Mouse (Mus musculus) limb, embryonic 11.5 days (tissue): ENCODE results near the gene Pacrg. TPM values are rescaled to one million over a fixed set of nuclear protein-coding genes. Genes with fewer than 3 reads are reported as not detected.

Source experiments
- ATAC-seq: fragments of 200-750 bp; cut with Nextera tagmentation; 2 replicates; pipeline ENCODE4 v1.8.0; 2017; ENCODE audit warnings: low read depth; ENCODE audit not compliant: insufficient number of reproducible peaks, low FRiP score, low TSS enrichment
- DNase-seq: peaks from one replicate; pipeline ENCODE4 v3.0.0-alpha.2; 2015; ENCODE audit warnings: low spot score
- H3K27ac ChIP-seq: fragments of 300-500 bp; sonication (generic); replicated peaks from 2 replicates; pipeline ENCODE4 v1.5.1; 2014; ENCODE audit warnings: low read depth, mild to moderate bottlenecking, low read length
- H3K27me3 ChIP-seq: fragments of 300-500 bp; sonication (generic); 2 replicates; pipeline ENCODE4 v1.6.1; 2014; ENCODE audit warnings: mild to moderate bottlenecking, low read length, mixed read lengths; ENCODE audit not compliant: control insufficient read depth, insufficient read depth
- H3K36me3 ChIP-seq: fragments of 300-500 bp; sonication (generic); 2 replicates; pipeline ENCODE4 v1.6.1; 2014; ENCODE audit warnings: mild to moderate bottlenecking, low read length, moderate library complexity, mixed read lengths; ENCODE audit not compliant: control insufficient read depth, insufficient read depth
- H3K4me1 ChIP-seq: fragments of 300-500 bp; sonication (generic); 2 replicates; pipeline ENCODE4 v1.6.1; 2014; ENCODE audit warnings: low read length, mixed read lengths; ENCODE audit not compliant: control insufficient read depth, insufficient read depth
- H3K4me2 ChIP-seq: fragments of 300-500 bp; sonication (generic); 2 replicates; pipeline ENCODE4 v1.6.1; 2014; ENCODE audit warnings: low read depth, mild to moderate bottlenecking, moderate library complexity; ENCODE audit not compliant: severe bottlenecking
- H3K4me3 ChIP-seq: fragments of 300-500 bp; sonication (generic); 2 replicates; pipeline ENCODE4 v1.5.1; 2014; ENCODE audit warnings: low read depth, low read length
- H3K9ac ChIP-seq: fragments of 300-500 bp; sonication (generic); 2 replicates; pipeline ENCODE4 v1.6.1; 2014; ENCODE audit warnings: mild to moderate bottlenecking, low read length
- H3K9me3 ChIP-seq: fragments of 300-500 bp; sonication (generic); 2 replicates; pipeline ENCODE4 v1.6.1; 2016; ENCODE audit warnings: low read length; ENCODE audit not compliant: control insufficient read depth
- WGBS: fragments of 180-500 bp; shearing (Covaris S2); extraction: QIAGEN DNeasy Blood & Tissue Kit; methylation state at CpG from one replicate; pipeline ENCODE4 v1.1.7; 2014; 5-methylcytosine and 5-hydroxymethylcytosine counted together
- polyA plus RNA-seq: library from polyadenylated mRNA; unstranded; fragments of >200 nt; fragmentation: Nextera tagmentation; extraction: Ambion mirVana; gene quantifications from 2 replicates; pipeline ENCODE4 v1.2.1, GENCODE M21; 2014

The Pacrg gene
- polyA plus RNA-seq, 1 experiment from 2014 or later: 1.3 TPM

DNA sequence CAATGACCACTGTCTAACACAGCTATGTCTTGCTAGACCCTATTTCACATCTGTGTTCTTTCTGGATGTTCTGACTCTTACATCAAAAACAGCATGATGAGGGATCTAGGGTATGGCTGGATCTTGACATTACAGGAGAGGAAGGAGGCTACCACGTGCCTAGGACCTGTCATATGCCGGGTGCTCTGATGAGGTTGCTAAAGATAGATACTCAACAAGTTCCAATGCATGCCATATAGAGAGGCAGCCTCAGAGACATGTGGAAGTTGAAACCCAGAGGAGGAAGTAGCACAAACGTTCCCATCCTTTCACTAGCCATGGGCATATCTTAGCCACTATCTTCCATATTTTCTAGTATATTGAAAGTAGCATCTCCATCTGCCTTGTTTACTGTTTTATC lies 115.3 kb downstream of the Pacrg start:
- H3K4me2 ChIP-seq: no peak overlapping the region
- H3K9me3 ChIP-seq: no peaks in the 10 kb centered on the region
- DNase-seq: no peak
- H3K27me3 ChIP-seq: no peaks in the 10 kb centered on the region
- no peak overlapping the region for H3K4me3 ChIP-seq
- H3K4me1 ChIP-seq: no peaks in the 10 kb centered on the region
- H3K9ac ChIP-seq: no peak overlapping the region
- H3K36me3 ChIP-seq: no peaks in the 10 kb centered on the region
- no peak overlapping the region for H3K27ac ChIP-seq
- WGBS: 81% methylated on average over 3 of the region's 3 CpGs
- ATAC-seq: no peak

DNA sequence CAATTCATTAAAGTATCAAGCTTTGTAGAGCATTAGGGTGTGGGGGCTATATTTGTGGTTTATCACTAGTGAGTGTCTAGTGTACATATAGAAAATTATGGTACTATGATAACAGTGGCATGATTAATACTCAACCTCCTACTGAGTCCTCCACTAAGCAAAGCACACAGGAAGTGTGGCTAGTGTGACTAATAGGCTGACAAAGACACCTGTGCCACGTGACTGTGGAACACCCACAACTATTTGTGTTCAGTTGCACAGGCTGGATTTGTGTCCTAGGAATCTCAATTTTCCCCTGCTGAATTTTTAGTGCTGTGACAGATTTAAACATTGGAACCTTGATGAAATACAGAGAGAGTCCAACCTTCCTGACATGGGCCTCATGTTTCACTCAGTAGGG lies 118.5 kb downstream of the Pacrg start:
- no peak for DNase-seq
- Histone ChIP-seq H3K4me2 (no peak overlapping the region), H3K9ac (no peak overlapping the region), H3K4me1 (no peaks in the 10 kb centered on the region), H3K27ac (no peak overlapping the region), H3K27me3 (no peaks in the 10 kb centered on the region), H3K9me3 (no peaks in the 10 kb centered on the region), H3K4me3 (no peak overlapping the region), H3K36me3 (no peaks in the 10 kb centered on the region)
- 52% methylated on average over 1 of the region's 1 CpGs for WGBS
- no peak for ATAC-seq

DNA sequence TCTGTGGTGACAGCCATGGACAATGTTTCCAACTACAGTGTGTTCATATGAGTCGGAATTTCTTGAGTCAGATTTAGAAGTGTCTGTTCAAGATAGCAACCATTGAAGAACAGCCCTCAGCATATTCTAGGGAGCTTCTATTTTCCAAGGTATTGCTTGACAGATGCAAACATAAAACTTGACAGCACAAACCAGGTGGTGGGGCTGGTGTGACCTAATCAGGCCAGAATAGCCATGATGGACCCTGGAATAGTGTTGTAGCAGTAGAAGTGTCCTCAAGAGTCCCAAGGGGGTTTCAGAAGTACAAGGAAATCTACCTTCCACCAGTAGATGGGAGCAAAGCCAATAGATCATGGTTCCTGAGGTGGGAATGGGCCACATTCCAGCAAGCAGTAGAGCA lies 123.0 kb downstream of the Pacrg start:
- Histone ChIP-seq H3K36me3 (no peaks in the 10 kb centered on the region), H3K4me2 (no peak overlapping the region), H3K9ac (no peak overlapping the region), H3K9me3 (no peaks in the 10 kb centered on the region), H3K4me1 (no peaks in the 10 kb centered on the region), H3K27ac (no peak overlapping the region), H3K27me3 (no peaks in the 10 kb centered on the region), H3K4me3 (no peak overlapping the region)
- ATAC-seq (no peak), DNase-seq (no peak)
- 90% methylated on average over 1 of the region's 1 CpGs for WGBS

DNA sequence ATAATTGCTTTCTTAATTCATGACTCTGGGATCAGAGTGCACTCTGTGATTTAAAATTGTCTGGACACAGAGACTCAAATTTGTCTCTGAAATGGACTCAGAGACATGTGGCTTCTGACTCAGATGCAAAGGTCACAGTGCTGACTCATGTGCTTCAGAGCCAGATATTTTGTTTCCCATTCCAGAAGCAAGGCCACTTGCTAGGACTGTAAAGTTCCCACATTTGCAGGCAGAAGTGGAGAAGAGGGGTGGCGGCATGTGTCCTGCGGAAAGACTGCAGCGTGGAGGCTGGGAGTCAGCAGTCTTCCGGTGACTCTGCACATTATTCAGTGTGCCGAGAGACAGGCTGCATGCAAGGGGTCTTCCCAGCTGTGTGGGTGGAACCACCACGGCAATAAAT lies 137.3 kb downstream of the Pacrg start:
- Histone ChIP-seq H3K27ac (no peak overlapping the region), H3K4me3 (no peak overlapping the region), H3K4me1 (no peaks in the 10 kb centered on the region), H3K4me2 (no peak overlapping the region), H3K36me3 (no peaks in the 10 kb centered on the region), H3K27me3 (no peaks in the 10 kb centered on the region), H3K9me3 (no peaks in the 10 kb centered on the region), H3K9ac (no peak overlapping the region)
- no peak for DNase-seq
- WGBS: 61% methylated on average over 6 of the region's 6 CpGs
- ATAC-seq: no peak

DNA sequence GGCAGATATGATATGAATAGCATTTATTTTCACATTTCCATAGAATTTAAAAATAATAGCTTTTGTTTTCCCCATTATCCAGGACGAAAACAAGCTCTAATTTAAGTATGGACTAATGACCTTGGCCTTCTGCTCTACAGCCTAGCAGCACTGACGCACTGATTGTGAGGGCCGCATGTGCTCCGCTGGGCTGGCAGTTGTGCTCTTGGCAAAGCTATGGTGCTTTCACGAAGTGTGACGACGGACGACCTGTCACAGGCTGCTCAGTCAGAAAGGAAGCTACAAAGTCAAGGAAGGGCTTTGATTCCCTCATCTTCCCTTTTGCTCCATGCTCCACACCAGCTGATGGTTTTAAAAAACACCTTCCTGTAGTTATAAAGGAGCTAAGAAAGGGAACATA lies 142.1 kb downstream of the Pacrg start:
- H3K4me2 ChIP-seq: no peak overlapping the region
- H3K27me3 ChIP-seq: no peaks in the 10 kb centered on the region
- H3K4me1 ChIP-seq: no peaks in the 10 kb centered on the region
- no peak overlapping the region for H3K9ac ChIP-seq
- H3K4me3 ChIP-seq: no peak overlapping the region
- no peak for ATAC-seq
- 49% methylated on average over 8 of the region's 8 CpGs for WGBS
- no peak for DNase-seq
- H3K27ac ChIP-seq: no peak overlapping the region
- no peaks in the 10 kb centered on the region for H3K9me3 ChIP-seq
- H3K36me3 ChIP-seq: no peaks in the 10 kb centered on the region

DNA sequence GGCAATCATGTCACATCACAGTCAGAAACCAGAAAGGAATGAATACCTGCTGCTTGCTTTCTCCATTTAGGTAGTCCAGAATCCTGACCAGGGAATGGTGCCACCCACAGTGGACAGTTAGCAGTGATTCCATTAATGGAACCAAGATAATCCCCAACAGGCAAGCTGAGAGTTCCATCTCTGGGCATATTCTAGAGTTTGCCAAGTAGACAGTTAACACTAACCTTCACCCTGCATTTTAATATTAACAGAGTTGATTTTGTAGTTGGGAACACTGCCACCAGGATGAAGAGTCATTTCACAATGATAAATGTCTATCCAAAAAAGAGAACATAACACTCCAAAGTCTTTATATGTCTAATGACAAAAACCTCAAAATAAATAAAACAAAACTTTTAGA lies 144.7 kb downstream of the Pacrg start:
- Histone ChIP-seq H3K27ac (no peak overlapping the region), H3K4me1 (no peaks in the 10 kb centered on the region), H3K4me3 (no peak overlapping the region), H3K4me2 (no peak overlapping the region), H3K36me3 (no peaks in the 10 kb centered on the region), H3K9ac (no peak overlapping the region), H3K9me3 (no peaks in the 10 kb centered on the region), H3K27me3 (no peaks in the 10 kb centered on the region)
- ATAC-seq (no peak), DNase-seq (no peak)

DNA sequence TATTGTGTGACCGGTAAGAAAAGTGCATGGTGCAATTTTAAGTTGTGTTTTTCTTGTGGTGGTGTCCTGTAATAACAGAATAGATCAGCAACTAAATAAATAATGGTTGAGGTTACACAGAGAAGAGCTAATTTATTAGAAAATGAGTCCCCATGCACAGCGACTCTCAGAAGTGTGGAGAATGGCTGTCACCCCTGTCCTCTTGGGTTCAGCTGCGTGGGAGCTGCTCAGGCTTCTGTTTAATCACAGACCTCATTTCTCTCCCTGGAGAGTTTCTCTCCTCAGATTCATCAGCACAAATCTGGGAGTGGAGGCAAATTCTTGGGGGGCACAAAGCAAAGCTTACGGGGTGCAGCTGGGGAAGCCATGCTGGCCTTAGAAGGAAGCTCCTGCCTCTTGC lies 163.0 kb downstream of the Pacrg start:
- DNase-seq: no peak
- Histone ChIP-seq H3K36me3 (no peaks in the 10 kb centered on the region), H3K27me3 (no peaks in the 10 kb centered on the region), H3K4me1 (no peaks in the 10 kb centered on the region), H3K4me3 (no peak overlapping the region), H3K9me3 (no peaks in the 10 kb centered on the region), H3K27ac (no peak overlapping the region), H3K4me2 (no peak overlapping the region), H3K9ac (no peak overlapping the region)
- 82% methylated on average over 4 of the region's 4 CpGs for WGBS
- ATAC-seq: no peak

DNA sequence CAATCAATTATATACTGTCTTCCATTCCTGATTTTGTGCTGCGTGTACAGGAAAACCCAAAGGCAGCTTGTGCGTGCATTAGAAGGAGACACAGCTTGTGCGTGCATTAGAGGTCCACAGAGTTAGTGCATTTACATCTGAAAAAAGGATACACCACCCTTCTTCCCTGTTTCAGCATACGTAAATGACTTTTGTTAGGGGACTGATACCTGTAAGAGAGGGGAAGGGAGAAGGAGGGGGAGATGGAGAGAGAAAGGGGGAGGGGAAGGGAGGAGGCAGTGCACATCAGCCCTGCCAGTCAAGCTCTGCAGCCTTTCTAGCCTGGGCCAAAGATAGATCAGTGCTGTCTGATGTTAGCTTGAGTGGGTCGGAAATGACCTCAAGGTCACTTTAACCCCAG lies 164.6 kb downstream of the Pacrg start:
- no peak for ATAC-seq
- no peak overlapping the region for H3K9ac ChIP-seq
- no peak overlapping the region for H3K27ac ChIP-seq
- no peaks in the 10 kb centered on the region for H3K4me1 ChIP-seq
- 80% methylated on average over 5 of the region's 5 CpGs for WGBS
- H3K9me3 ChIP-seq: no peaks in the 10 kb centered on the region
- no peak overlapping the region for H3K4me2 ChIP-seq
- no peak for DNase-seq
- no peak overlapping the region for H3K4me3 ChIP-seq
- no peaks in the 10 kb centered on the region for H3K36me3 ChIP-seq
- no peaks in the 10 kb centered on the region for H3K27me3 ChIP-seq

DNA sequence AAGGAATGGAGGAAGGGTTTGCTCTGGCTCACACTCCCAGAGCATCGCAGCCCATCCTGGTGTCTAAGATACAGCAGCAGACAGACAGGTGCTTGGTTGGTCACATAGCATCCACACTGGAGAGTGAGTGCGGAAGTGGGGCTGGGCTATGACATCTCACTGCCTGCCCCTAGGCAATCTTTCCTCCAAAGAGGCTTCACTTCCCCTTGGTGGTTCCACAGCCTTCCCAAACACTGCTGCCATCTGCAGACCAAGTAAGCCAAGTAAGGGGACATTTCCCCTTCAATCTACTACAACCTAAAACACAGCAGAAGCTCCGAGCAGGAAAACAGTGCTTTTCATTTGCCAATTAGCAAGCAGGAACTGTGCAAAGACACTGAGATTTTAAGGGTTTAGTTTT lies 165.1 kb downstream of the Pacrg start:
- Histone ChIP-seq H3K36me3 (no peaks in the 10 kb centered on the region), H3K27ac (no peak overlapping the region), H3K9ac (no peak overlapping the region), H3K9me3 (no peaks in the 10 kb centered on the region), H3K4me1 (no peaks in the 10 kb centered on the region), H3K4me2 (no peak overlapping the region), H3K4me3 (no peak overlapping the region), H3K27me3 (no peaks in the 10 kb centered on the region)
- DNase-seq: no peak
- no peak for ATAC-seq
- WGBS: 70% methylated on average over 3 of the region's 3 CpGs
